Mouse (Mus musculus) spleen, postnatal 14 days (tissue): ENCODE results near the gene Tppp.
A peak's percentile ranks its signal among the peaks of the same experiment; 100 is the strongest.
"Not testable (repeated sequence)": the region's sequence is repeated elsewhere in the genome, so short reads cannot be mapped to it uniquely, and the experiment has no call there.

Source experiments
- DNase-seq, 2 experiments: peaks; one replicate each; pipeline ENCODE4 v3.0.0; 2021 to 2022; ENCODE audit warnings: low spot score in 2 of 2

Gene Tppp

DNA sequence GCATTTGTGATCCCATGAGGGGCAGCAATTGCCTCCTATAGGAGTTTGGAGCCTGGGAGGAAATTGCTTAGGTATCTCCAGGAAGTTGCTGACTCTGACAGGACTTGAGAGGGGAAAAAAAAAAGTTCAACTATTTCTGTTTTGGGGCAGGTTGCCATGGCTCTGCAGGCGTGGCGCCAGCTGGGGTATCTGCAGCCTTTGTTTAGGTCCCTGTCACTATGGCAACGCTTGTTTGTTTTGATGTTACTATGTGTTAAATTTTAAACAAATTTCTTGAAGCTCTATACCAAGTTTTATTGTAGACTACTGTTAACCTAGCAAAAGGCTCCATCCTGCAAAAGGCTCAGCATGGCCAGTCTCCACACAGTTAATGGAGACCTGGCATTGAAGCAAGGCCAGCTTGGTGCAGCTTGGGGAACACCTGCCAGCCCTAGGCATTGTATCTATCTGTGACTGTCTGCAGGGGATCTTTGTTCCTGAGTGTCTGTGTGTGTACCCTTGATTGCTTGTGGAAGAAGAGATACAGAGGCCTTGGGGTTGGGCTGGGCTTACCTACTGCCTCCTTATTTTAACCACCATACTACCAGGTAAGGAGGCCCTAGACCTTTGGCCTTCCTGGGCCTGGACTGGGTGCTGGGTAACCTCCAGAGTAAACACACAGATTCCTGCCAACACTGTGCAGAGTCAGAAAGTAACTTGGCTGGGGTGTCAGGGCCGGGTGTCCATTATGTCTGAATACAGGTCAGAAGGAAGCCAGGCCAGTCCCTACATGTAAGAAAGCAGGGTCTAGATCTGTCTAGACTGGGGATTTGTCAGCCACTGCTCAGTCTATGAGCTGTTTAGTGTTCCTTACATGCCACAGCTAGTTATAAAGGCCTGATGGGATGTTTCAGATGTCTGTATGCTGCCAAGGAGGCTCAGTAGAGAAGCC lies 16.2 kb downstream of the Tppp start:
- no peak for DNase-seq

DNA sequence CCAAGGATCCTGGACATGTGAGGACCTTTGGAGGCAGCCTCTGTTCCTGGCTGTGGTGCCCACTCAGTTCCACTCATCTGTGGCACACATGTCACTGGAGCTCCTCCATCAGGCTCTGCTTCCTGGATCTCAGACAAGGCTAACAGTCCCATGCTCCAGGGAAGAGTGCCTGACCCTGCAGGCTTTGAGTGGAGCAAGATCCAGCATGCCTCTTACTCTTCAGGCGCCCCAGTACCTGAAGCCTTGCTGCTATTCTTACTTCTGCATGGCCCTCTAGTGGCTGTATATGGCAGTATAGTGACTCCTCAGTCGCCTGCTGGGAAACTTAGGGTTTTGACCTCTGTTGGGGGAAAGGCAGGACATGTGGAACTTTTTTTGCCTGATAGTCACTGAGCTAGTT lies 17.0 kb downstream of the Tppp start:
- DNase-seq, result no peak

GRCm38 (mm10) chr13:74028116-74028515 lies 18.9 kb downstream of the Tppp start:
- no peak for DNase-seq

DNA sequence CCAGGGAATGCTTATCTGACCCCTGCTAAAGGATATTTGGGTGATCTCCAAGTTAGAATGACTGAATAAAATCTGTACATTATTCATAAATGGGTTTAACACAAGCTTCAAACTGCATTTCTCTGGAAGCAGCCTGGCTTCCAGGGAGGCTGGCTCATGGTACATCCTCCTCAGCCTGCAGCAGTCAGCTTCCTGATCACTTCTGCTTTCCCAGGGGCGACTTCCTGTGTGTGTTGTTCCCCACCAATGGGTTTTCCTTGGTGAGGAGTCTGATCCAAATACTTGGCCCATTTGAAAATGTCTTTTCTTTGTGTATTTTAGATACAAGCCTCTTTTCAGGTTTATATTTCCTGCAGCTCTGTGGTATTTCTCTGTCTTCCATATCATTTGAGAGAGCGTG lies 19.8 kb downstream of the Tppp start:
- no peak for DNase-seq

DNA sequence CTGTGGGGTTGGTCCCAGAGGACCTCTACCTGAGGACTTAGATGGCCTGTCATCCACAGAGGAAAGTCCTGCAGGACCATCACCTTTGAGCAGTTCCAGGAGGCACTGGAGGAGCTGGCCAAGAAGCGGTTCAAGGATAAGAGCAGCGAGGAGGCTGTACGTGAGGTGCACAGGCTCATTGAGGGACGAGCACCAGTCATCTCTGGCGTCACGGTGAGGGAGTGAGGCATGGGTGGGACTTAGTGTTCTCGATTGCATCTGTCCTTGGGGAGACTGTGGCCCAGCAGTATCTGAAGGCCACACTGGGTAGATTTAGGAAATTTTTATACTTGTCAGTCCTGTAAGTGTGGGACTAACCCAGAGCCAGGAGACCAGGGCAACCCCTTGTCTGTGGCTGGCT lies 21.5 kb downstream of the Tppp start:
- no peak for DNase-seq

DNA sequence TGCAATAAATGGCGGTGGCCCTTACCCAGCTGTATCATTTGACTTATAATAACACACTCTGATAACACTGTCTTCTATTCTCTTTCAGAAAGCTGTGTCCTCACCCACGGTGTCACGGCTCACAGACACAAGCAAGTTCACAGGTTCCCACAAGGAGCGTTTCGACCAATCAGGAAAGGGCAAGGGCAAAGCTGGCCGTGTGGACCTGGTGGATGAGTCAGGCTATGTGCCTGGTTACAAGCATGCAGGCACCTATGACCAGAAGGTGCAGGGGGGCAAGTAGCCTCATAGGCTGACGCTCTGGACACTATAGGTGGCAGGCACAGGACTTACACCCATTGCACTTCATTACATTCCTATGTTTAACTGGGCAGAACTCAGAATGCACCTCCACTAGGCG lies 21.9 kb downstream of the Tppp start:
- DNase-seq, result no peak

- DNase-seq, result no peak
These were observed 25.5 kb downstream of the Tppp start for GRCm38 (mm10) chr13:74034756-74035155.

GRCm38 (mm10) chr13:74035776-74036175 lies 26.6 kb downstream of the Tppp start:
- DNase-seq, result no peak

- DNase-seq, result no peak
These were observed 30.7 kb downstream of the Tppp start for GRCm38 (mm10) chr13:74039926-74040325.

DNA sequence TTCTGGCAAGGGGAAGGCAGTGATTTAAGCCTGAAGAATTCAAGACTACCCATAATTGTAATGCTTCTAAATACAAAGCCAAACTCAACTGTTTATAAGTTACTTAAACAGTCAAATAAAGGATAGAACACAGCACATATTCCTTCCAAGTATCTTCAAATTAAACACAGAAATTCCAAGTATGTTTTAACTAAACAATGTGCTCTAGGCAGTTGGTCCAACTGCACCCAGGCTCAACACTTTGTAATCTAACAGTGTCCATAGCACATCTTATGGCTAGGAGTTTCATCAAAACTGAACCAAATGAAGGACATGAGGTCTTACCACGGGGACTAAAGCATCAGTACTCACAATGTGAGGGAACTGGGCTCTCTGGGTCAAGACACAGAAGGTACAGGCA lies 47.0 kb downstream of the Tppp start:
- DNase-seq, result no peak

DNA sequence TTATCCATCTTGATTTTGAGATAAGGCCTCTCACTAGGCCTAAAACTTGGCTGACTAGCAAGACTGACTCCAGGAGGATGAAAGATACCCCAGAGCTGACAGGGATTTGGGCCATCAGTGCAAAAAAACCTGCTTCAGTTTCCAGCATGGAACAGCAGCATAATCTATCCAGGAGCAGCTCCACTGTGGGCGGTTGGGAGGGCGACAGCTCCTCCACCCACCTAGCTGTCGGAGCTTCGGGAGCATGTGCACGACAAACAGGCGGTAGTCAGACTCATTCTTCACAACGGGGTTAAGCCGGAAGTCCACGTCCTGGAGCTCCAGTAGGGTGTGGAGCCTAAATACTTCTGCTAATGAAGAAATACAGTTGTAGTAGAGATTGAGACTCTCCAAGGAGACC lies 48.9 kb downstream of the Tppp start:
- no peak for DNase-seq

- DNase-seq, result peak; percentile 89 to 92
These were observed 52.6 kb downstream of the Tppp start, which contains the start of gene Cep72 for GRCm38 (mm10) chr13:74061613-74062377. TSS of gene Cep72 (minus strand) at chr13:74062299.

DNA sequence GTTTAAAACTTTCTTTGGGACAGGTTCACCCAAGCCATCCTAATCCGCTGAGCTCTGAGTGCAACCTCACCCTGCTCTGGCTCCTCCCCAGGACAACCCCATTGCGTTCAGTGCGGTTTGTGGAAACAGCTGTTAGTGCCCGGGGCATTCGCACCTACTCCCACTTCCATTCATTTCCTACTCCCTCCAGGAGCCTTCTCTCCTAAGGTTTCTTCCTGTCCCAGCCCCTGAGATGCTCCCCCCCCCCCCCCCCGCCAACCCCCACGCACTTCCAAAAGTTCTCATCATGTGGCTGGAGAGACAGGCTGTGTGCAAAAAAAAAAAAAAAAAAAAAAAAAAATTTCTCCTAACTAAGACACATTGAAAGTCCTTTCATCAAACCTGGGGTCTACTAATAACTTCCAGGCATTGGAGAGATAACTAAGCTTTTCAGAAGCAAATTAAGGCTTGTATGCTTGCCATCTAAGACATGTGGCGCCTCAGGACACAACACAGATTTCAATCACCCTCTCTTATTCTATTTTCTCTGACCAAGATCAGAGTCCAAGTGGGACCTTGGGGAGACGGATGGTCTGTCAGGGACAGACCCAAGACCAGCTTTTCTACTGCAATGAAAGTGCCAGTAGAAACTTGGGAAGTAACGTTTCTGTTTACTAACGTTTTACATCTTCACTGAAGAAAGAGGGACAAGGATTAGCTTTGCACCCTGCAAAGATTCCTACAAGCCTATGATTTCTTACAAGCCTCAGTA lies 53.3 kb downstream of the Tppp start:
- DNase-seq, result no peak

DNA sequence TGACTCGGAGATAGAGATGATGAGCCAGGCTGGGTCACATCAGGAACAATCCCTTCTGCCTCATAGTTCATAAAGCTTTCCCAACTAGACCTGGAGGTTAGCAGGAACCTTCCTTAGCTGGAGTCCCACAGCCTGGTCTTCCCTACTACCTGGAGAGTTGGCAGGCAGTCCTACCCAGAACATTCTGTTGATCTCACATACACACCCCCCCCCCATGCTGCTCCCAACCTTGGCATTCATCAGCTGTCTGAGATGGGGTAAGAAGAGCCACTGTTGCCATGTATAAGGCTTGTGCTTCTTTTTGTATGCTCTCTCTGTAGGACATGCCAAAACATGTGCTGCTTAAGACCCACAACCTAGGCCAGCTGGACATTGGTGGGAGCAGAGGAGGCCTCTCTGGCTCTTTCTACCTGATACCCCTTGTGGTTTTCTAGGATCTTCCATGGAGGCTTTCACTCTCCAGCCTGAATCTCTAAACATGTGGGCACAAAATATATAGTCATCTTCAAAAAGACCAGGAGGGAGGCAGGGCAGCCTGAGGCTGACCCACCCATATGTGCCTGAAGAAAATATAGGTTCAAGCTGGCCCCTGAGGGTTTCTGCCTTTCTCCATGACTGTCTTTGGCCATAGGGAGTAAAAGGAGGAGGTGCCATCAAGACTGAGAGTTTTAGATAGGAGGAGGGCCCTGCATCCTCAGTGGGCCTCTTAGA lies 54.3 kb downstream of the Tppp start:
- no peak for DNase-seq

- DNase-seq, result no peak
These were observed 57.4 kb downstream of the Tppp start for GRCm38 (mm10) chr13:74066576-74066975.

GRCm38 (mm10) chr13:74071244-74071643 lies 62.0 kb downstream of the Tppp start:
- DNase-seq, result not testable (repeated sequence)

DNA sequence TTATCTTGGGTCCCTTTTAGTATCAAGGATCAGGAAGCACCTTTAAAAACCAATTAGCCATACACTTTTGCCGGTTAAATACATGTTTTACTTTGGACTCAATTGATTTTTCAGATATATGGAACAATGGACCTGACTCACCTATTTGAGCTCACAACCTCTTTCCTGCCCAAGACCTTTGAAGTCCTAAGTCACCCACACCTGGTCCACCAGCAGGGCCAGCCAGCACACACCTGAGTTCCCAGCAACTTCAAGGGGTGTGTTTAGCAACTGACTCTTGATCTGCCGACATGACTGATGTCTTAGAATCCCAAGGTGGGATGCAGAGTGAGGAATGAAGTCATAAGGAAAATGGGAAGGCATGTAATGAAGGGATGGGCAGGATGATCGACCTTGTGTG lies 62.5 kb downstream of the Tppp start:
- no peak for DNase-seq

GRCm38 (mm10) chr13:74073369-74073768 lies 64.2 kb downstream of the Tppp start:
- DNase-seq, result no peak
